Mouse (Mus musculus) embryo, embryonic 10 days (tissue): ENCODE results near the gene Dnase2b.

Experiments
- DNase-seq: peaks from one replicate; pipeline ENCODE4 v3.0.0-alpha.2; 2015; ENCODE audit warnings: low spot score

The Dnase2b gene

DNA sequence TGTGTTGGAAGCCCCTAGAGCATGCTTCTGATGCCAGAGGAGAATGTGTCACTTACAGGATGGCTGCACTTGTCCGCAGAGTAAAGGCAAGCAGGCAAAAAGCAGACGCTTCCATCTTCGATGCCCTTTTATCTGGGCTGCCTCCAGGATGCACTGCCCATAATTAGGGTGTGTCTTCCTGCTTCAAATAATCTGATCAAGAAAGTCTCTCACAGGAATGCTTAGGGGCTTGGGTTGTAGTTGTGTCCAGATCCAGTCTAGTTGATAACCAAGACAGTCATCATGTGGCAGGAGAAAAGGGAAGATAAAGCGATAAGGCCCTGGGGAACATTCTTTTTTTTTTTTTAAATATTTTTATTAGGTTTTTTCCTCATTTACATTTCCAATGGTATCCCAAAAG is at the start of gene Dnase2b:
TSS of gene Dnase2b (minus strand) at position 101 of the 400 bp plus-strand sequence.
- no peak for DNase-seq

GRCm38 (mm10) chr3:146661907-146662306 is 46.5 kb upstream of the Dnase2b start:
- no peak for DNase-seq

DNA sequence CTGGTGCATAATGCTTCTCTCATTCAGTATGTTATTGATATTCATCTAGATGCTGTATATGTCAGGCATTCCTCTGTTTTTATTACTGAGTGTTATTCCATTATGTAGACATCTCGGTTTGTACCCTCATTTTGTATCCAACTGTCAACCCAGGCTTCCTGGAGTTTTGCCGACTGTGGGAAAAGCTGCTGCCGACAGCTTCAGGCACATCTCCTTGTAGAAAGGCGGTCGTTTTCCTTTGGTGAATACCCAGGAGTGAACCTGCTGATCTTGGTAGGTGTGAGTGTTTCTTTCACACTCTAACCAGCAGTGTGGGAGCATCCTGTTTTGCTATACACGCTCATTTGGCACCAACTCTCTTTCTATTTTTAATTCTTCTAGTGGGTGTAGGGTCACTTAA is 45.6 kb upstream of the Dnase2b start:
- DNase-seq = no peak

DNA sequence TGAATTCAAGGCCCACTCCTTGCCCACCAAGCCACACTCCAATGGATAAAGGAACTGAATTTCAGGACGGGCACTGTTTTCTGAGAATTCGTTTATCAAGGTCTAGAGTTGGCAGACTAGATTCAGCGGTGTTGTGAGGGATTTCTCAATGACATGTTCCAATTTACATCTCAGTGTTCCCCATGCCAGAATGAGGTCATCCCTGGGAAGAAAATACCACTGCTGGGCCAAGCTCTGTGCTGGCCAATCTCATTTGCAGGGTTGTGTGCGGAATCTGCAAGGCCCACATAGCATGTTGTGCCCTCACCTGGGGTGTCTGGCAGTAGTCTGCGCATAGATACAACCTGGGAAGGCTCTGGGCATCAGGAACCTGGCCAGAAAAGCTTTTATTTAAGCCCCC is 43.9 kb upstream of the Dnase2b start:
- no peak for DNase-seq

GRCm38 (mm10) chr3:146658061-146658639 is 42.8 kb upstream of the Dnase2b start:
- DNase-seq = no peak

DNA sequence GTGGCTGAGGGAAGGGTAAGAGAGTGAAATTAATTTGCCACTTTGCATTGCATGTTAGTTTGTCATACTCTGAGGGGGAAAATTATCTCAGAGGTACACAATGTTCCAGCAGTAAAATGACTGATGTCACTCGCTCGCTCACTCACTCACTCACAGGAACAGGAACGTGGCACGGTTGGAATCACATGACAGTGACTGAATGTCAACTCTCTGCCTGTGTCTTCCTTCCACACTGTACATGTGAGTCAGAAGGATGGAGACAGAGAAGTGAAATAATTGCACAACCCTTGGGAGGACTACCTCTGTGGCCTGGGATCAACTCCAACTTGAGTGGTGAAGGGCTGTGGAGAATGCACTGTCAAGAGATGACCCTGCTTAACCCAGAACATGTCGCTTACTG is 42.0 kb upstream of the Dnase2b start:
- no peak for DNase-seq

DNA sequence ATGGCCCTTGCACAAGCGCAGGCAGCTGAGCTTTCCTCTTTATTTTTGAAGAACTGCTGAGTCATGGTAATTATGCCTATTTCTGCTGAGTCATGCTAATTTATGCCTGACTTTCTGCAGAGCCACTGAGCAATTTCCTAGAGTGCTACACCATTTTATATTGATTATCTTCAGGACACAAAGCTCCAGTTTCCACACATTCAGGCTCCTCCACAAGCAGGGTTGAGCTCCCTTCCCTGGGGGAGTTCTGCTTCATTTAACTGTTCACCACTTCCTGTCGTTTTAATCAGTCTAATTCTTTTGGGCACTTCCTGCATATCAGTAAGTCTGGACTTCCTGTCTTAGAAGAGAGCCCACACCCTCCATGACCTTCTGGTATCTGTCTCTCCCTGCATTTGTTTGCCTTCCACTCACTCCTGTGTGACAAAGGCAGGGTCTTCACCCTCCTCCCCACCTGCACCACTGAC is 39.7 kb upstream of the Dnase2b start:
- DNase-seq = peak; percentile 20

DNA sequence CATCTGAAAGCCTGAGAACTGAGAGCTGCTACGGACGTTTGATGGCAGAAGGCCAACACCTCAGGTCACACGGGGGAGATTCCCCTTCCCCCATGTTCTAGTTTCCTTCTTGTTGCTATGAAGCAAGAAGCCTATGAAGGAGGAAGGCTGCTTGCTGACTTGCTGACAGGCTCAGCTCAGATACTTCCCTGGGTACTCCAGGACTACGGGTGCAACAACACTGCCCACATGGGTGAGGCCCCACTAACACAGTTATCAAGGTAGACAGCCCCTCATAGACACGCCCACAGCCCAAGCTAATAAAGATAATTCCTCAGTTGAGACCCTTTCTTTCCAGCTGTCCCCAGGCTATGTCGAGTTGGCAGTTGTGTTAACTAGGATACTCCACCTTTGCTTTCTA is 38.3 kb upstream of the Dnase2b start:
- DNase-seq = no peak

- DNase-seq = no peak
These were observed 37.0 kb upstream of the Dnase2b start for GRCm38 (mm10) chr3:146652431-146652830.

- no peak for DNase-seq
These were observed 35.8 kb upstream of the Dnase2b start, which contains the start of gene 4930503B20Rik for GRCm38 (mm10) chr3:146651217-146651616. TSS of gene 4930503B20Rik (minus strand) at chr3:146651317.

DNA sequence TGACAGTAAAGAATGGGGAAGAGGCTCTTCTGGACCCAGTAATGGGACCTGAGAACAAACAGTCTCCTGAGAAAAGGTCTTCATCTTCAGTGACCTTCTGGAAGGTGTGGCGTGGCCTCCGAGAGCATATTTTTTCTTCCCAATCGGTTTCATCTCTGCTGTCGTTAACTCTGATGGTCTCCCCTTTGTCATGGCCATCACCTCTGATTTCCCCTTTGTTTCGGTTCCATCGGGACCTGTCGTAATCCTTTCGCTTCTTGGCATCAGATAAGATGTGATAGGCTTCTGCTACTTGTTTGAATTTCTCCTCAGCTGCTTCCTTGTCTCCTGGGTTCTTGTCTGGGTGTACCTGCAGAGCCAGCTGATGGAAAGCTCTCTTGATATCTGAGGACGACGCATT is 35.3 kb upstream of the Dnase2b start:
- DNase-seq = no peak

GRCm38 (mm10) chr3:146649311-146649894 is 34.0 kb upstream of the Dnase2b start:
- DNase-seq = no peak

DNA sequence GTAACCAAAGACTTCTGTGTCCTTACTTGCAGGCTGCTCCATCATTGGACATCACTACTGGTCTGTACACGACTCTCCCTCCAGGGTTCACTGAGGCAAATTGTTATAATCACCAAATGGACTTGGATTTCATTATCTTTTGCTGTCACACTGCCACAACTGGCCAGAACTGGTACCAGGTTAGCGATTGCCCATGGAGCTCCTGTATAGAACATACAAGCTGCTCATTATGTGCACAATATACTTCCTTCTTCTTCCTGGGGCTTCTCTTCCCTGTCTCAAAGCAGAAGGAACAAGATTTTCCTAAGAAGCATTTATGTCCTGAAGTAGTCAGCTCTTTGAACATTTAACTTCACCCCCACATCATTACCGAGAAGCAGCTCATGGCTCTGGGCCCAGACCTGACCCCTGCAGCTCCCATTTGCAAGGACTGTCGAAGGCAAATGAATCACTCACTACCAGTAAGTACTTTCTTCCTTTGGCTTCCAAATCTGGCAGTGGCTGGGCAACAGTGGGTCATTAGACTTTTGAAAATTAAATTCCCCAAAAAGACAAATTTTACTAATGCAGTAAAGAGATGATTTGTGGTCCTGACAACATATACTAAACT is 26.5 kb upstream of the Dnase2b start:
- no peak for DNase-seq

DNA sequence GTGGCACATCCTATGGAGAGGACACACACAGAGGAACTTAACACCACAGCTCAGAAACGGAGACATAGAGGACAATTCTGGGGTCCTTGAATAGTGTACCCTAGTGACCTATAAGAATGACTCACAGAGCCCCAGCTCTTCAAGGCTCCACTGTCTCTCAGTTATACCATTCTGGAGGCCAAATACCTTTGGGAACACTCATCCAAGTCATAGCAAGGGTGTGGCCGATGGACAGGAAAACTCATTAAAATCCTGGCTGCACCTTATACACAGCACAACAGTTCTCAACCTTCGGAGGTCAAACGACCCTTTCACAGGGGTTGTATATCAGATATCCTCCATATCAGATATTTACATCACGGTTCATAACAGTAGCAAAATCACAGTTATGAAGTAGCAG is 17.1 kb upstream of the Dnase2b start:
- no peak for DNase-seq

DNA sequence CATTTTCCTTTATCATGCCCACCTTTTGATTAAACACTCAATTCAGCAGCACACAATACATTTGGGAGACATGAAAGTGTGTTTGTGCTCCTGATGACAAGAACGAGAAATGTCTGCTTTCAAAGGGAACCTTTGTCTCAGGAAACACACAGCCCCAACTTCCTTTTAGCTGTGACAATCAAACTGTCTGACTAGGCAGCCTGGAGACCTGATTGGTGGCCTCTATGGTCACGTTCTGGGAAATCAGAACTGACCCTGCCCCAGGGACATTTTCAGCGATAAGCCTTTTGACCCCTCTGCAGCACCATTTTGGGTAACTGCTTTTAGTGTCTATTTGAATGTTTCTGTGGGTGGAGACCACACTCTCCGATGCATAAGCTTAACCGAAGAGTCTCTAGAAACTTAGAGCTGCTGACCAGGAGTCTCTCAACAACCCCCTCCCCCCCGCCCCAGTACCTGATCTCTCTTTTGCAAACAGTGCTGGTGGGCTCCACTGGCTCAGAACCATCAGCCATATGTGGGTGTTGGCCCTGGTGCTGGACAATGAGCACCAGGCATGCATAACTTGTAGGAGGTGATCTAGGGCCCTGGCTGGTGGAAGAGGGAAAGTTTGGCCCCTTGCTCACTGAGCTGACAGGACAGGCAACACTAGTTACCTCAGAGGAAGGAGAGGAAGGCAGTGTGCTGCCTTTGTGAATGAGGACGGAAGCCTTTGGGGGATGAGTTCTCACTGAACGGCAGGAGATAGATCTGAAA is 13.0 kb upstream of the Dnase2b start:
- no peak for DNase-seq

GRCm38 (mm10) chr3:146625766-146626165 is 10.4 kb upstream of the Dnase2b start:
- no peak for DNase-seq

GRCm38 (mm10) chr3:146621966-146622365 is 6.6 kb upstream of the Dnase2b start:
- DNase-seq = no peak

- no peak for DNase-seq
These were observed 5.3 kb upstream of the Dnase2b start for GRCm38 (mm10) chr3:146620555-146621249.

- DNase-seq = no peak
These were observed 4.7 kb upstream of the Dnase2b start for GRCm38 (mm10) chr3:146620101-146620500.

- DNase-seq = no peak
These were observed 3.0 kb upstream of the Dnase2b start for GRCm38 (mm10) chr3:146618357-146618756.

GRCm38 (mm10) chr3:146617946-146618345 is 2.5 kb upstream of the Dnase2b start:
- no peak for DNase-seq
